ENCODE assay signal across 12 mouse cellular contexts in genomic region chr7:113582111-113582510, GRCm38 (mm10).
"Had no signal": no experiment of that assay in that cellular context is flagged by ENCODE, and none has a peak within 500 bp of the region (broad histone marks: within the 10 kb centered on the region; RNA-seq: fewer than 3 reads in every experiment).

No protein-coding gene starts in this region.

- DNase-seq: lung, adult 18-20 months; lung, embryonic 14.5 days; lung, postnatal 10 days; lung, postnatal 4 days; midbrain, embryonic 14.5 days; right cerebral cortex, adult 18-20 months; right cerebral cortex, postnatal 25 days; right cerebral cortex, postnatal 4 days; spleen, adult 18-20 months; thymus, adult 2 months; thymus, postnatal 25 days; thymus, postnatal 4 days had no signal
